Mouse (Mus musculus) forebrain, embryonic 12.5 days (tissue): ENCODE results near the gene Zfp280b. TPM values are rescaled to one million over a fixed set of nuclear protein-coding genes. Genes with fewer than 3 reads are reported as not detected.
A peak's percentile ranks its signal among the peaks of the same experiment; 100 is the strongest.
"Not testable (repeated sequence)": the region's sequence is repeated elsewhere in the genome, so short reads cannot be mapped to it uniquely, and the experiment has no call there.

Experiments
- ATAC-seq: fragments of 200-750 bp; cut with Nextera tagmentation; 2 replicates; pipeline ENCODE4 v1.8.0; 2017; ENCODE audit warnings: moderate TSS enrichment; ENCODE audit not compliant: low FRiP score
- H3K27ac ChIP-seq: fragments of 300-500 bp; sonication (generic); 2 replicates; pipeline ENCODE4 v1.5.1; 2016; ENCODE audit warnings: mild to moderate bottlenecking
- H3K27me3 ChIP-seq: fragments of 300-500 bp; sonication (generic); 2 replicates; pipeline ENCODE4 v1.6.1; 2016; ENCODE audit warnings: mild to moderate bottlenecking
- H3K36me3 ChIP-seq: fragments of 300-500 bp; sonication (generic); replicated peaks from 2 replicates; pipeline ENCODE4 v1.6.1; 2016; ENCODE audit warnings: mild to moderate bottlenecking
- H3K4me1 ChIP-seq: fragments of 300-500 bp; sonication (generic); 2 replicates; pipeline ENCODE4 v1.6.1; 2016
- H3K4me2 ChIP-seq: fragments of 300-500 bp; sonication (generic); 2 replicates; pipeline ENCODE4 v1.6.1; 2016; ENCODE audit warnings: mild to moderate bottlenecking, moderate library complexity
- H3K4me3 ChIP-seq: fragments of 300-500 bp; sonication (generic); replicated peaks from 2 replicates; pipeline ENCODE4 v1.5.1; 2016; ENCODE audit warnings: mild to moderate bottlenecking
- H3K9ac ChIP-seq: fragments of 300-500 bp; sonication (generic); 2 replicates; pipeline ENCODE4 v1.6.1; 2016; ENCODE audit warnings: mild to moderate bottlenecking
- H3K9me3 ChIP-seq: fragments of 300-500 bp; sonication (generic); 2 replicates; pipeline ENCODE4 v1.6.1; 2016
- WGBS: fragments of 180-500 bp; shearing (Covaris S2); methylation state at CpG from one replicate; pipeline ENCODE4 v1.1.7; 2016; 5-methylcytosine and 5-hydroxymethylcytosine counted together
- polyA plus RNA-seq: library from polyadenylated mRNA; unstranded; fragments of >200 nt; fragmentation: Nextera tagmentation; extraction: Ambion mirVana; gene quantifications from 2 replicates; pipeline ENCODE4 v1.2.1, GENCODE M21; 2016

Zfp280b gene
- 26.1 and 26.7 TPM in 2 replicates for polyA plus RNA-seq

GRCm38 (mm10) chr10:76032402-76033118, at the start of gene Zfp280b:
Gene Zfp280b, plus strand, starts transcription at chr10:76032650.
- H3K27me3 ChIP-seq, result no peaks in the 10 kb centered on the region
- WGBS, result under 1% methylated on average over 57 of the region's 58 CpGs
- ATAC-seq, result peak; percentile 99
- H3K27ac ChIP-seq, result peak within 1 kb of the TSS; percentile 69
- H3K4me2 ChIP-seq, result peak within 1 kb of the TSS; percentile 68
- peaks cover 20% of the 10 kb centered on the region for H3K36me3 ChIP-seq
- peaks cover 11% of the 10 kb centered on the region for H3K4me1 ChIP-seq
- peak within 1 kb of the TSS; percentile 83 for H3K4me3 ChIP-seq
- no peaks in the 10 kb centered on the region for H3K9me3 ChIP-seq
- H3K9ac ChIP-seq, result peak within 1 kb of the TSS; percentile 89

- no peaks in the 10 kb centered on the region for H3K9me3 ChIP-seq
- no peak overlapping the region for H3K4me3 ChIP-seq
- ATAC-seq, result no peak
- H3K27ac ChIP-seq, result no peak overlapping the region
- no peak overlapping the region for H3K9ac ChIP-seq
- no peaks in the 10 kb centered on the region for H3K36me3 ChIP-seq
- 73% methylated on average over 4 of the region's 4 CpGs for WGBS
- H3K4me2 ChIP-seq, result no peak overlapping the region
- H3K27me3 ChIP-seq, result no peaks in the 10 kb centered on the region
- no peaks in the 10 kb centered on the region for H3K4me1 ChIP-seq
These were observed 41.9 kb upstream of the Zfp280b start for GRCm38 (mm10) chr10:75990430-75991042.

DNA sequence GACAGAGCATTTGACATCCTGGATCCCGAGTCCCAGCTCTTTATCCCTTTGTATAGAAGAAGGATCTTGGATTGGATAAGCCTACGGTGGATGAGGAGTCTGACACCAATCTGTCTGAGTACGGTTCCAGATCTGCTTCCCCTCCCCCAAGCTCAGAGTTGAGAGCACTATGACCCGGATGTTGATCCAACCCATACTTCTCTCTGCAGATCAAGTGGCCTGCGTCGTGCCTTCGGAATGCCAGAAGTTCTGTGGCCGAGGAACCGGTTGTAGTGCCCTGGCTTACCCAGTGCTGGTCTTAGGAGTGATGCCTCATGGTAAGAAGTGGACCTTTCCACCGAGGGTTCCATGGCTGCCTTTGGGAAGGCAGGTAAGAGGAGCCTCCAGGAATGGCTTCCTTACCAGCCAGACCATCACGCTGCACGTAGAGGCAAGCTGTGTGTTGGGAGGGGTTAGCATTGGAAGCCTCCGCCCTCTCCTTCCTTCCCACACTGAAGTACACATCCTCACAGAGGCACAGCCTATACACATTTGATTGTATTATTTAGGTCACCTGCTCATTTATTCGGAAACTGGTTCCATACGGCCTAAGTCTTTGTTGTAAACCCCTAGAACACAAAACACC, 38.7 kb upstream of the Zfp280b start:
- WGBS, result 88% methylated on average over 15 of the region's 15 CpGs
- Histone ChIP-seq H3K27me3 (no peaks in the 10 kb centered on the region), H3K27ac (no peak overlapping the region), H3K9ac (no peak overlapping the region), H3K4me2 (no peak overlapping the region), H3K4me3 (no peak overlapping the region), H3K4me1 (no peaks in the 10 kb centered on the region), H3K36me3 (no peaks in the 10 kb centered on the region), H3K9me3 (no peaks in the 10 kb centered on the region)
- no peak for ATAC-seq

GRCm38 (mm10) chr10:75994531-75995210, 37.8 kb upstream of the Zfp280b start:
- WGBS, result 70% methylated on average over 13 of the region's 13 CpGs
- not testable (repeated sequence) for H3K27me3 ChIP-seq, H3K9me3 ChIP-seq, H3K9ac ChIP-seq, H3K4me1 ChIP-seq, H3K4me2 ChIP-seq, ATAC-seq, H3K27ac ChIP-seq, H3K36me3 ChIP-seq, H3K4me3 ChIP-seq

GRCm38 (mm10) chr10:75995463-75995862, 37.0 kb upstream of the Zfp280b start:
- no peaks in the 10 kb centered on the region for H3K4me1 ChIP-seq
- H3K27me3 ChIP-seq, result no peaks in the 10 kb centered on the region
- no peak for ATAC-seq
- no peak overlapping the region for H3K4me3 ChIP-seq
- H3K27ac ChIP-seq, result no peak overlapping the region
- H3K36me3 ChIP-seq, result no peaks in the 10 kb centered on the region
- H3K9me3 ChIP-seq, result no peaks in the 10 kb centered on the region
- H3K4me2 ChIP-seq, result no peak overlapping the region
- H3K9ac ChIP-seq, result no peak overlapping the region
- WGBS, result 95% methylated on average over 11 of the region's 11 CpGs

GRCm38 (mm10) chr10:75996315-75996714, 36.1 kb upstream of the Zfp280b start:
- Histone ChIP-seq H3K4me3 (no peak overlapping the region), H3K27ac (no peak overlapping the region), H3K9ac (no peak overlapping the region), H3K27me3 (no peaks in the 10 kb centered on the region), H3K9me3 (no peaks in the 10 kb centered on the region), H3K4me2 (no peak overlapping the region), H3K4me1 (peaks cover 8% of the 10 kb centered on the region), H3K36me3 (no peaks in the 10 kb centered on the region)
- no peak for ATAC-seq
- WGBS, result 80% methylated on average over 3 of the region's 3 CpGs

DNA sequence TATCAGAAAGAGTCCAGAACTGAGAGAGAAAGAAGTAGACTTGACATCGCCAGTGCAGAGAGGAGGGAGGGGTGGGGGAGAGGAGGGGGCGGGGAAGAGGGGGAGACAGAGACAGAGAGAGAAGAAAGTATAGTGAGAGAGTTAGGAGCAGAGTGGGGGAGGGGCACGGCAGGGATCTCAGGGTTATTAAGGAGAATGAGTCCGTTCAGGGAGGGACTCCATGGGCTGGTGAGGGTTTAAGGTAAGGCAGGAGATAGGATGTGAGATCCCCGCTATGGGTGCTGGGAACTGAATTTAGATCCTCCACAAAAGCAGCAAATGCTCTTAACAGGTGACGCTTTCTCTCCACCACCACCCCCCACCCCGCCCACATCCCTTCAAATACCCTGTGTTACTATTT, 31.3 kb upstream of the Zfp280b start:
- peaks cover 18% of the 10 kb centered on the region for H3K4me1 ChIP-seq
- peak overlapping the region; percentile 17 for H3K4me2 ChIP-seq
- no peaks in the 10 kb centered on the region for H3K36me3 ChIP-seq
- H3K27ac ChIP-seq, result no peak overlapping the region
- WGBS, result 33% methylated on average over 7 of the region's 7 CpGs
- ATAC-seq, result no peak
- no peak overlapping the region for H3K9ac ChIP-seq
- no peaks in the 10 kb centered on the region for H3K9me3 ChIP-seq
- peaks cover 15% of the 10 kb centered on the region for H3K27me3 ChIP-seq
- H3K4me3 ChIP-seq, result no peak overlapping the region

- Histone ChIP-seq H3K36me3 (no peaks in the 10 kb centered on the region), H3K9ac (no peak overlapping the region), H3K9me3 (no peaks in the 10 kb centered on the region), H3K4me3 (no peak overlapping the region), H3K4me2 (no peak overlapping the region), H3K27me3 (peaks cover 15% of the 10 kb centered on the region), H3K27ac (no peak overlapping the region), H3K4me1 (peaks cover 18% of the 10 kb centered on the region)
- WGBS, result 33% methylated on average over 3 of the region's 3 CpGs
- ATAC-seq, result no peak
These were observed 30.3 kb upstream of the Zfp280b start for GRCm38 (mm10) chr10:76002101-76002521.

- 22% methylated on average over 2 of the region's 2 CpGs for WGBS
- Histone ChIP-seq H3K27ac (no peak overlapping the region), H3K9me3 (no peaks in the 10 kb centered on the region), H3K9ac (no peak overlapping the region), H3K4me2 (no peak overlapping the region), H3K36me3 (no peaks in the 10 kb centered on the region), H3K4me3 (no peak overlapping the region), H3K4me1 (peaks cover 18% of the 10 kb centered on the region), H3K27me3 (peaks cover 15% of the 10 kb centered on the region)
- no peak for ATAC-seq
These were observed 29.8 kb upstream of the Zfp280b start for GRCm38 (mm10) chr10:76002615-76003014.

DNA sequence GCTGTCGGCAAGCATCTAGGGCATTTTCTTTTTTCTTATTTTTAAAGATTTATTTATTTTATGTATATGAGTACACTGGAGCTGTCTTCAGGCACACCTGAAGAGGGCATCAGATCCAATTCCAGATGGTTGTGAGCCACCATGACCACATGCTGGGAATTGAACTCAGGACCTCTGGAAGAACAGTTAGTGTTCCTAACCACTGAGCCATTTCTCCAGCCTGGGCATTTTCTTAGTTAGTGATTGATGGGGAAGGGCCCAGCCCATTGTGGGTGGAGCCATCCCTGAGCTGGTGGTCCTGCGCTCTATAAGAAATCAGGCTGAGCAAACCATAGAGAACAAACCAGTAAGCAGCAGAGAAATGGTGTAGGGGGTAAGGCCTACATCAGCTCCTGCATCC, 29.2 kb upstream of the Zfp280b start:
- Histone ChIP-seq H3K4me1 (peaks cover 18% of the 10 kb centered on the region), H3K36me3 (no peaks in the 10 kb centered on the region), H3K4me3 (no peak overlapping the region), H3K9ac (no peak overlapping the region), H3K9me3 (no peaks in the 10 kb centered on the region), H3K4me2 (no peak overlapping the region), H3K27me3 (peaks cover 15% of the 10 kb centered on the region), H3K27ac (no peak overlapping the region)
- ATAC-seq, result no peak
- 87% methylated on average over 2 of the region's 2 CpGs for WGBS

DNA sequence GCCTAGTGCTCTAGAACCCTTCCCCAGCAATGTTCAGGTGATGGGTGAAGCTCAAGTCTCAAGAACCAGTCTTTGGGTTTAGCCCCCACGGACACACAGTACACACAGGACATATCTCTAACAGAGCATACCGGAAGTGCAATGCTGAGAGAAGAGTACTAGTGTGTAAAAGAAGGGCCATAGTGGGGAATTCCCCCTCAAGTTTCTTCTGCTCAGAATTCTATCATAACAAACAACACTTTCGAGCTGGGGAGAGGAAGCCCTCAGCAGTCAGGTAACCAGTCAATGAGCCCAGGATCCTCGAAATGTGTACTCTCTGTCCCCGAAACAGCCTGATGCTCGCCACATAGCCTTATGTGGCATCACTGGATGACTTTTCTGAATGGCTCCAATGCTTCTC, 26.1 kb upstream of the Zfp280b start:
- no peak overlapping the region for H3K4me3 ChIP-seq
- WGBS, result 90% methylated on average over 6 of the region's 6 CpGs
- H3K9me3 ChIP-seq, result no peaks in the 10 kb centered on the region
- ATAC-seq, result no peak
- no peak overlapping the region for H3K9ac ChIP-seq
- peaks cover 10% of the 10 kb centered on the region for H3K4me1 ChIP-seq
- peaks cover 15% of the 10 kb centered on the region for H3K27me3 ChIP-seq
- no peak overlapping the region for H3K4me2 ChIP-seq
- no peak overlapping the region for H3K27ac ChIP-seq
- H3K36me3 ChIP-seq, result no peaks in the 10 kb centered on the region

GRCm38 (mm10) chr10:76009812-76010211, 22.6 kb upstream of the Zfp280b start:
- 79% methylated on average over 3 of the region's 3 CpGs for WGBS
- no peak overlapping the region for H3K27ac ChIP-seq
- H3K36me3 ChIP-seq, result no peaks in the 10 kb centered on the region
- no peak overlapping the region for H3K4me2 ChIP-seq
- no peak overlapping the region for H3K9ac ChIP-seq
- no peaks in the 10 kb centered on the region for H3K9me3 ChIP-seq
- no peaks in the 10 kb centered on the region; the same call in 1 of the 2 replicates for H3K27me3 ChIP-seq
- no peak overlapping the region for H3K4me3 ChIP-seq
- ATAC-seq, result no peak
- no peaks in the 10 kb centered on the region for H3K4me1 ChIP-seq
